Mouse (Mus musculus): ENCODE data around the gene Pon1.

The Pon1 gene

GRCm38 (mm10) chr6:5177967-5178891 is 15.5 kb downstream of the Pon1 start:
- no peak for DNase-seq (ENCODE audit: low spot score)

GRCm38 (mm10) chr6:5174179-5174812 is 19.4 kb downstream of the Pon1 start:
- peak; percentile 16 for DNase-seq (ENCODE audit: low spot score)

- no peak for DNase-seq (ENCODE audit: low spot score)
Measured at GRCm38 (mm10) chr6:5172571-5172970, 21.2 kb downstream of the Pon1 start.

- DNase-seq (ENCODE audit: low spot score) = no peak
Measured at GRCm38 (mm10) chr6:5171418-5171817, 22.3 kb downstream of the Pon1 start.

GRCm38 (mm10) chr6:5168158-5168557 is 25.6 kb downstream of the Pon1 start:
- DNase-seq (ENCODE audit: low spot score) = no peak

GRCm38 (mm10) chr6:5167051-5167677 is 26.6 kb downstream of the Pon1 start:
- no peak for DNase-seq (ENCODE audit: low spot score)

GRCm38 (mm10) chr6:5164855-5165254 is 28.9 kb downstream of the Pon1 start:
- DNase-seq (ENCODE audit: low spot score) = no peak

GRCm38 (mm10) chr6:5163507-5164144 is 30.1 kb downstream of the Pon1 start:
- DNase-seq (ENCODE audit: low spot score) = no peak

GRCm38 (mm10) chr6:5162052-5162451 is 31.7 kb downstream of the Pon1 start:
- DNase-seq (ENCODE audit: low spot score) = no peak

GRCm38 (mm10) chr6:5159385-5159791 is 34.4 kb downstream of the Pon1 start:
- no peak for DNase-seq (ENCODE audit: low spot score)

- DNase-seq (ENCODE audit: low spot score) = no peak
Measured at GRCm38 (mm10) chr6:5156541-5157425, 37.0 kb downstream of the Pon1 start.

- DNase-seq (ENCODE audit: low spot score) = no peak
Measured at GRCm38 (mm10) chr6:5155313-5155927, 38.3 kb downstream of the Pon1 start.

GRCm38 (mm10) chr6:5154786-5155185 is 39.0 kb downstream of the Pon1 start:
- no peak for DNase-seq (ENCODE audit: low spot score)

- no peak for DNase-seq (ENCODE audit: low spot score)
Measured at GRCm38 (mm10) chr6:5152185-5152584, 41.6 kb downstream of the Pon1 start.

GRCm38 (mm10) chr6:5151171-5151570 is 42.6 kb downstream of the Pon1 start:
- no peak for DNase-seq (ENCODE audit: low spot score)

GRCm38 (mm10) chr6:5149941-5150340 is 43.8 kb downstream of the Pon1 start:
- no peak for DNase-seq (ENCODE audit: low spot score)

- DNase-seq (ENCODE audit: low spot score) = no peak
Measured at GRCm38 (mm10) chr6:5147488-5148142, 46.1 kb downstream of the Pon1 start.

- no peak for DNase-seq (ENCODE audit: low spot score)
Measured at GRCm38 (mm10) chr6:5139666-5140065, 54.1 kb downstream of the Pon1 start.

GRCm38 (mm10) chr6:5138875-5139631 is 54.7 kb downstream of the Pon1 start:
- no peak for DNase-seq (ENCODE audit: low spot score)

GRCm38 (mm10) chr6:5136046-5136445 is 57.7 kb downstream of the Pon1 start:
- DNase-seq (ENCODE audit: low spot score) = no peak
